ENCODE assay signal across 21 mouse cellular contexts in genomic region chr7:43921087-43921486, GRCm38 (mm10). TPM values are rescaled to one million over a fixed set of nuclear protein-coding genes. Genes with fewer than 3 reads are reported as not detected.
A peak's percentile ranks its signal among the peaks of the same experiment; 100 is the strongest.
DNase-seq lines count a peak whose midpoint lies in the region; ATAC-seq lines count a peak whose summit lies in the region.
"Had no signal": no experiment of that assay in that cellular context is flagged by ENCODE, and none has a peak within 500 bp of the region (broad histone marks: within the 10 kb centered on the region; RNA-seq: fewer than 3 reads in every experiment).

No protein-coding gene starts in this region.

- peak; percentile 31 for DNase-seq in testis, postnatal 10 days (ENCODE audit: low spot score)
- no peak for DNase-seq in testis, postnatal 14 days (ENCODE audit: low spot score)
- DNase-seq in layer of hippocampus, postnatal 25 days (ENCODE audit: extremely low spot score in 1 of 2, low spot score in 1 of 2), result no peak
- no peak for DNase-seq in urinary bladder, postnatal 36 days (ENCODE audit: low spot score in 2 of 2)
- DNase-seq in ovary, adult 18-20 months (ENCODE audit: low spot score), result no peak
- DNase-seq: adrenal gland, postnatal 10 days; B cell, adult 2 months; cerebellum, adult 18-20 months; cerebellum, adult 9-11 months; gastrocnemius, postnatal 14 days; heart, adult 18-20 months; heart, postnatal 10 days had no signal

- peak; percentile 64 for ATAC-seq in common myeloid progenitor, adult 5-6 weeks (replicated peaks; ENCODE audit: low read depth, poor library complexity, severe bottlenecking)
- peak; percentile 54 for ATAC-seq in megakaryocyte progenitor cell, adult 5-6 weeks (replicated peaks; ENCODE audit: poor library complexity)
- ATAC-seq: CD4-positive, CD25-positive, alpha-beta regulatory T cell, adult 4 months; forebrain, embryonic 16.5 days; hindbrain, postnatal 0 days had no signal

RNA-seq across cellular contexts. Expression of gene Klk15, which starts 12.5 kb away (rescaled TPM):
- not detected in 2 replicates for total RNA-seq in common myeloid progenitor, adult 5-6 weeks (2017)
- not detected in 2 replicates for total RNA-seq in megakaryocyte progenitor cell, adult 5-6 weeks (2015)
- total RNA-seq in megakaryocyte progenitor cell, adult 5-6 weeks (2017), result not detected in 2 replicates
- total RNA-seq in layer of hippocampus, postnatal 25 days (2021), result not detected
- total RNA-seq: adrenal gland, postnatal 10 days; adrenal gland, postnatal 4 days; G1E; gastrocnemius, adult 18-20 months; gastrocnemius, postnatal 14 days; heart, adult 18-20 months; heart, postnatal 10 days; hematopoietic stem cell, adult 5-6 weeks; hindbrain, postnatal 0 days had no signal

RNA-seq across cellular contexts. Expression of gene Klk1b8, which starts 29.4 kb away (rescaled TPM):
- not detected in 2 replicates for total RNA-seq in common myeloid progenitor, adult 5-6 weeks (2017)
- not detected in 2 replicates for total RNA-seq in megakaryocyte progenitor cell, adult 5-6 weeks (2015)
- not detected in 2 replicates for total RNA-seq in megakaryocyte progenitor cell, adult 5-6 weeks (2017)
- not detected for total RNA-seq in layer of hippocampus, postnatal 25 days (2021)
- total RNA-seq: adrenal gland, postnatal 10 days; adrenal gland, postnatal 4 days; G1E; gastrocnemius, adult 18-20 months; heart, adult 18-20 months; heart, postnatal 10 days; hematopoietic stem cell, adult 5-6 weeks; hindbrain, postnatal 0 days had no signal

RNA-seq across cellular contexts. Expression of gene Klk4, which starts 40.1 kb away (rescaled TPM):
- total RNA-seq in common myeloid progenitor, adult 5-6 weeks (2017), result not detected in 2 replicates
- total RNA-seq in megakaryocyte progenitor cell, adult 5-6 weeks (2015), result not detected in 2 replicates
- total RNA-seq in megakaryocyte progenitor cell, adult 5-6 weeks (2017), result not detected in 2 replicates
- total RNA-seq in layer of hippocampus, postnatal 25 days (2021), result not detected
- total RNA-seq: adrenal gland, postnatal 4 days; G1E; gastrocnemius, adult 18-20 months; gastrocnemius, postnatal 14 days; heart, adult 18-20 months; heart, postnatal 10 days; hematopoietic stem cell, adult 5-6 weeks had no signal

RNA-seq across cellular contexts. Expression of gene Klk1b1, which starts 45.5 kb away (rescaled TPM):
- not detected in 2 replicates for total RNA-seq in common myeloid progenitor, adult 5-6 weeks (2017)
- not detected in 2 replicates for total RNA-seq in megakaryocyte progenitor cell, adult 5-6 weeks (2015)
- not detected in 2 replicates for total RNA-seq in megakaryocyte progenitor cell, adult 5-6 weeks (2017)
- total RNA-seq in layer of hippocampus, postnatal 25 days (2021), result not detected
- total RNA-seq: adrenal gland, postnatal 10 days; adrenal gland, postnatal 4 days; G1E; gastrocnemius, adult 18-20 months; gastrocnemius, postnatal 14 days; heart, adult 18-20 months; heart, postnatal 10 days; hematopoietic stem cell, adult 5-6 weeks; hindbrain, postnatal 0 days had no signal

RNA-seq across cellular contexts. Expression of gene Klk1b9, which starts 54.8 kb away (rescaled TPM):
- not detected in 2 replicates for total RNA-seq in common myeloid progenitor, adult 5-6 weeks (2017)
- not detected in 2 replicates for total RNA-seq in megakaryocyte progenitor cell, adult 5-6 weeks (2015)
- not detected in 2 replicates for total RNA-seq in megakaryocyte progenitor cell, adult 5-6 weeks (2017)
- not detected for total RNA-seq in layer of hippocampus, postnatal 25 days (2021)
- total RNA-seq: adrenal gland, postnatal 10 days; adrenal gland, postnatal 4 days; G1E; gastrocnemius, adult 18-20 months; gastrocnemius, postnatal 14 days; heart, adult 18-20 months; heart, postnatal 10 days; hematopoietic stem cell, adult 5-6 weeks; hindbrain, postnatal 0 days had no signal
